Mouse (Mus musculus) MEL (cell line): ENCODE results near the gene Rad51b. TPM values are rescaled to one million over a fixed set of nuclear protein-coding genes. Genes with fewer than 3 reads are reported as not detected.

Experiments used
- DNase-seq: peaks from one replicate; pipeline ENCODE4 v3.0.0; 2011; ENCODE audit warnings: low read depth, low spot score
- H3K27ac ChIP-seq: 2 replicates; pipeline ENCODE4 v1.5.1; 2012; ENCODE audit warnings: low read depth, mild to moderate bottlenecking, control low read depth, low read length, moderate library complexity; ENCODE audit not compliant: control insufficient read depth
- H3K27me3 ChIP-seq, 2 experiments: fragments of 150-350 bp in 1 of 2; sonication (generic) in 1 of 2; 2 replicates each; pipeline ENCODE4 v1.6.1; 2012; ENCODE audit warnings: low read length in 2 of 2, mild to moderate bottlenecking in 2 of 2, improper control_type of control experiment in 1 of 2, moderate library complexity in 1 of 2; ENCODE audit not compliant: insufficient read depth in 2 of 2, control insufficient read depth in 1 of 2
- H3K36me3 ChIP-seq, 2 experiments: 2 replicates each; pipeline ENCODE4 v1.6.1; 2012 to 2014; ENCODE audit warnings: low read length in 2 of 2, improper control_type of control experiment in 1 of 2, inconsistent platforms in 1 of 2, mild to moderate bottlenecking in 1 of 2; ENCODE audit not compliant: insufficient read depth in 2 of 2, control insufficient read depth in 1 of 2
- H3K4me1 ChIP-seq, 2 experiments: fragments of 150-350 bp in 1 of 2; sonication (generic) in 1 of 2; 2 replicates each; pipeline ENCODE4 v1.6.1; 2012; ENCODE audit warnings: low read length in 2 of 2, improper control_type of control experiment in 1 of 2, mild to moderate bottlenecking in 1 of 2; ENCODE audit not compliant: insufficient read depth in 2 of 2, control insufficient read depth in 1 of 2
- H3K4me3 ChIP-seq, 2 experiments: fragments of 150-350 bp in 1 of 2; sonication (generic) in 1 of 2; 2 replicates each; pipeline ENCODE4 v1.5.1; 2012; ENCODE audit warnings: low read depth in 2 of 2, low read length in 2 of 2, mild to moderate bottlenecking in 2 of 2, moderate library complexity in 2 of 2, control low read depth in 1 of 2, improper control_type of control experiment in 1 of 2; ENCODE audit not compliant: control insufficient read depth in 1 of 2, insufficient read depth in 1 of 2
- H3K79me2 ChIP-seq: 2 replicates; pipeline ENCODE4 v1.6.1; 2012; ENCODE audit warnings: mild to moderate bottlenecking, low read length, moderate library complexity; ENCODE audit not compliant: control insufficient read depth, poor library complexity, insufficient read depth
- H3K9ac ChIP-seq: 2 replicates; pipeline ENCODE4 v1.6.1; 2012; ENCODE audit warnings: low read depth, mild to moderate bottlenecking, control low read depth, low read length, moderate library complexity; ENCODE audit not compliant: control insufficient read depth, poor library complexity, severe bottlenecking
- H3K9me3 ChIP-seq: fragments of 150-350 bp; sonication (generic); replicated peaks from 2 replicates; pipeline ENCODE4 v1.6.1; 2012; ENCODE audit warnings: mild to moderate bottlenecking, low read length, improper control_type of control experiment, moderate library complexity; ENCODE audit not compliant: insufficient read depth
- BHLHE40 ChIP-seq: IDR thresholded peaks from 2 replicates; pipeline ENCODE4 v1.6.1; 2012; ENCODE audit warnings: low read depth, mild to moderate bottlenecking, inconsistent platforms, low read length, improper control_type of control experiment, borderline replicate concordance
- CHD1 ChIP-seq: IDR thresholded peaks from 2 replicates; pipeline ENCODE4 v1.6.1; 2012; ENCODE audit warnings: low read depth, mild to moderate bottlenecking, inconsistent platforms, low read length, improper control_type of control experiment
- CHD2 ChIP-seq: IDR thresholded peaks from 2 replicates; pipeline ENCODE4 v1.6.1; 2011; ENCODE audit warnings: low read length, improper control_type of control experiment
- CTCF ChIP-seq, 3 experiments: IDR thresholded peaks in 2 of 3; conservative IDR thresholded peaks in 1 of 3; 2 replicates each; pipeline ENCODE4 v1.5.1; 2011 to 2012; ENCODE audit warnings: low read length in 3 of 3, low read depth in 2 of 3, mild to moderate bottlenecking in 2 of 3, improper control_type of control experiment in 1 of 3, inconsistent platforms in 1 of 3, mixed read lengths in 1 of 3, moderate library complexity in 1 of 3; ENCODE audit not compliant: control insufficient read depth in 1 of 3, insufficient read depth in 1 of 3, poor library complexity in 1 of 3, severe bottlenecking in 1 of 3
- ELF1 ChIP-seq: IDR thresholded peaks from 2 replicates; pipeline ENCODE4 v1.6.1; 2014; ENCODE audit warnings: low read depth, mild to moderate bottlenecking, inconsistent platforms, low read length, improper control_type of control experiment, moderate library complexity
- ETS1 ChIP-seq: IDR thresholded peaks from 2 replicates; pipeline ENCODE4 v1.6.1; 2012; ENCODE audit warnings: low read depth, mild to moderate bottlenecking, inconsistent platforms, low read length, improper control_type of control experiment, moderate library complexity
- GABPA ChIP-seq: IDR thresholded peaks from 2 replicates; pipeline ENCODE4 v1.6.1; 2012; ENCODE audit warnings: low read depth, mild to moderate bottlenecking, inconsistent platforms, low read length, improper control_type of control experiment, moderate library complexity
- GATA1 ChIP-seq: IDR thresholded peaks from 2 replicates; pipeline ENCODE4 v1.6.1; 2011; ENCODE audit warnings: low read depth, low read length, improper control_type of control experiment
- JUND ChIP-seq: IDR thresholded peaks from 2 replicates; pipeline ENCODE4 v1.6.1; 2011; ENCODE audit warnings: low read depth, mild to moderate bottlenecking, improper control_type of control experiment, low read length
- KAT2A ChIP-seq: conservative IDR thresholded peaks from 2 replicates; pipeline ENCODE4 v1.6.1; 2012; ENCODE audit warnings: low read depth, low read length, improper control_type of control experiment, inconsistent platforms
- MAZ ChIP-seq: IDR thresholded peaks from 2 replicates; pipeline ENCODE4 v1.6.1; 2012; ENCODE audit warnings: low read depth, mild to moderate bottlenecking, inconsistent platforms, low read length, improper control_type of control experiment
- MEF2A ChIP-seq: IDR thresholded peaks from 2 replicates; pipeline ENCODE4 v1.6.1; 2014; ENCODE audit warnings: low read depth, mild to moderate bottlenecking, inconsistent platforms, low read length, improper control_type of control experiment; ENCODE audit not compliant: poor library complexity, insufficient replicate concordance, severe bottlenecking; ENCODE audit errors: extremely low read depth
- MYC ChIP-seq: IDR thresholded peaks from 2 replicates; pipeline ENCODE4 v1.6.1; 2011; ENCODE audit warnings: low read depth, mild to moderate bottlenecking, low read length, improper control_type of control experiment, moderate library complexity
- NRF1 ChIP-seq: IDR thresholded peaks from 2 replicates; pipeline ENCODE4 v1.6.1; 2014; ENCODE audit warnings: low read depth, mild to moderate bottlenecking, inconsistent platforms, low read length, improper control_type of control experiment, moderate library complexity; ENCODE audit not compliant: poor library complexity, insufficient read depth, severe bottlenecking
- POLR2AphosphoS2 ChIP-seq: IDR thresholded peaks from 2 replicates; pipeline ENCODE4 v1.6.1; 2011; ENCODE audit warnings: low read length, improper control_type of control experiment
- RAD21 ChIP-seq: IDR thresholded peaks from 2 replicates; pipeline ENCODE4 v1.6.1; 2011; ENCODE audit warnings: mild to moderate bottlenecking, low read depth, low read length, improper control_type of control experiment
- SIN3A ChIP-seq: IDR thresholded peaks from 2 replicates; pipeline ENCODE4 v1.6.1; 2012; ENCODE audit warnings: low read length, improper control_type of control experiment, inconsistent platforms
- SMC3 ChIP-seq: IDR thresholded peaks from 2 replicates; pipeline ENCODE4 v1.6.1; 2011; ENCODE audit warnings: low read depth, low read length, improper control_type of control experiment
- TAL1 ChIP-seq: IDR thresholded peaks from 2 replicates; pipeline ENCODE4 v1.6.1; 2012; ENCODE audit warnings: mild to moderate bottlenecking, inconsistent platforms, low read length, moderate library complexity, mixed read lengths
- TBP ChIP-seq: IDR thresholded peaks from 2 replicates; pipeline ENCODE4 v1.8.0; 2011; ENCODE audit warnings: low read depth, low read length, improper control_type of control experiment
- TCF12 ChIP-seq: IDR thresholded peaks from 2 replicates; pipeline ENCODE4 v1.6.1; 2014; ENCODE audit warnings: low read depth, mild to moderate bottlenecking, inconsistent platforms, low read length, improper control_type of control experiment, moderate library complexity
- UBTF ChIP-seq: IDR thresholded peaks from 2 replicates; pipeline ENCODE4 v1.6.1; 2012; ENCODE audit warnings: low read depth, mild to moderate bottlenecking, inconsistent platforms, low read length, improper control_type of control experiment, moderate library complexity, borderline replicate concordance; ENCODE audit not compliant: insufficient read depth
- ZC3H11A ChIP-seq: IDR thresholded peaks from 2 replicates; pipeline ENCODE4 v1.6.1; 2012; ENCODE audit warnings: low read depth, mild to moderate bottlenecking, inconsistent platforms, low read length, improper control_type of control experiment
- polyA plus RNA-seq, 2 experiments: library from polyadenylated mRNA; stranded (reverse) in 1 of 2; unstranded in 1 of 2; fragments of >175 nt in 1 of 2; fragments of >200 nt in 1 of 2; gene quantifications; 2 replicates each; pipeline versions ENCODE4 v1.2.1 to v1.2.4; 2012; ENCODE audit warnings: low replicate concordance in 2 of 2, low read depth in 1 of 2; ENCODE audit not compliant: insufficient read length in 2 of 2, insufficient read depth in 1 of 2, missing spikeins in 1 of 2
- total RNA-seq: library from RNA; depleted of rRNA; stranded (reverse); fragments of 300-350 nt; gene quantifications from 2 replicates; pipeline ENCODE4 v1.2.3, GENCODE M21; 2012

Gene Rad51b
- total and polyA plus RNA-seq, 3 experiments = 3.6 to 5.7 TPM; not detected in 1

GRCm38 (mm10) chr12:79773246-79773645 is 476.2 kb downstream of the Rad51b start:
- TF ChIP-seq MYC = no peak
- no peak for TF ChIP-seq TCF12
- TF ChIP-seq SMC3 = no peak
- TF ChIP-seq ZC3H11A = no peak
- no peak for TF ChIP-seq MEF2A
- TF ChIP-seq NRF1 = no peak
- no peak for TF ChIP-seq POLR2AphosphoS2
- TF ChIP-seq KAT2A = no peak
- no peak for TF ChIP-seq BHLHE40
- no peak overlapping the region for H3K27ac ChIP-seq
- H3K79me2 ChIP-seq = no peaks in the 10 kb centered on the region
- H3K9ac ChIP-seq = no peak overlapping the region
- H3K9me3 ChIP-seq = no peaks in the 10 kb centered on the region
- DNase-seq = no peak
- H3K4me1 ChIP-seq = peaks cover 14 to 17% of the 10 kb centered on the region in 2 experiments
- no peak overlapping the region for H3K4me3 ChIP-seq
- H3K27me3 ChIP-seq = no peaks in the 10 kb centered on the region
- peaks cover 0 to 27% of the 10 kb centered on the region in 2 experiments; a peak in 2 of 4 replicates for H3K36me3 ChIP-seq

GRCm38 (mm10) chr12:79774571-79774970 is 477.5 kb downstream of the Rad51b start:
- no peaks in the 10 kb centered on the region for H3K9me3 ChIP-seq
- no peak overlapping the region for H3K27ac ChIP-seq
- no peaks in the 10 kb centered on the region for H3K79me2 ChIP-seq
- H3K27me3 ChIP-seq = no peaks in the 10 kb centered on the region
- peaks cover 0 to 18% of the 10 kb centered on the region in 2 experiments; a peak in 2 of 4 replicates for H3K36me3 ChIP-seq
- no peak for DNase-seq
- no peak for TF ChIP-seq GABPA
- no peak for TF ChIP-seq JUND
- TF ChIP-seq ELF1 = no peak
- no peak for TF ChIP-seq TAL1
- no peak for TF ChIP-seq MAZ
- no peak for TF ChIP-seq CHD1
- TF ChIP-seq RAD21 = no peak
- no peak for TF ChIP-seq TBP
- no peak for TF ChIP-seq MEF2A
- no peak for TF ChIP-seq SIN3A
- TF ChIP-seq UBTF = no peak
- TF ChIP-seq TCF12 = no peak
- TF ChIP-seq SMC3 = no peak
- TF ChIP-seq CHD2 = no peak
- no peak for TF ChIP-seq GATA1
- TF ChIP-seq ETS1 = no peak
- no peak for TF ChIP-seq CTCF (IDR thresholded peaks at IDR 0.05 in 2 of 3, conservative IDR thresholded peaks at IDR 0.05 in 1 of 3; ENCODE audit: control insufficient read depth in 1 of 3, insufficient read depth in 1 of 3, low read depth in 2 of 3, low read length in 3 of 3, poor library complexity in 1 of 3, severe bottlenecking in 1 of 3)
- peaks cover 12% of the 10 kb centered on the region in 2 experiments; a peak in 3 of 4 replicates for H3K4me1 ChIP-seq
- no peak overlapping the region for H3K9ac ChIP-seq
- H3K4me3 ChIP-seq = no peak overlapping the region
